Mouse (Mus musculus) layer of hippocampus, adult 9-10 months (tissue): ENCODE results near the gene Ppp1r13b.
"Not testable (repeated sequence)": the region's sequence is repeated elsewhere in the genome, so short reads cannot be mapped to it uniquely, and the experiment has no call there.

Experiments used
- DNase-seq: peaks from one replicate; pipeline ENCODE4 v3.0.0; 2022; ENCODE audit warnings: low spot score

Ppp1r13b gene

GRCm38 (mm10) chr12:111907970-111908681 lies at the start of gene Ppp1r13b:
Ppp1r13b (minus strand) TSS chr12:111908110.
- DNase-seq = peak; percentile 55

- DNase-seq = no peak
Measured at GRCm38 (mm10) chr12:111956173-111956572, 48.3 kb upstream of the Ppp1r13b start.

GRCm38 (mm10) chr12:111951701-111952100 lies 43.8 kb upstream of the Ppp1r13b start:
- DNase-seq = no peak

- DNase-seq = no peak
Measured at GRCm38 (mm10) chr12:111950486-111950885, 42.6 kb upstream of the Ppp1r13b start.

GRCm38 (mm10) chr12:111946716-111947115 lies 38.8 kb upstream of the Ppp1r13b start:
- DNase-seq = peak; percentile 50

- DNase-seq = not testable (repeated sequence)
Measured at GRCm38 (mm10) chr12:111945765-111946655, 38.1 kb upstream of the Ppp1r13b start.

GRCm38 (mm10) chr12:111945115-111945514 lies 37.2 kb upstream of the Ppp1r13b start:
- no peak for DNase-seq

GRCm38 (mm10) chr12:111944065-111944987 lies 36.4 kb upstream of the Ppp1r13b start:
- not testable (repeated sequence) for DNase-seq

GRCm38 (mm10) chr12:111943421-111944064 lies 35.6 kb upstream of the Ppp1r13b start:
- no peak for DNase-seq

GRCm38 (mm10) chr12:111938623-111939177 lies 30.8 kb upstream of the Ppp1r13b start:
- no peak for DNase-seq

GRCm38 (mm10) chr12:111936706-111937550 lies 29.0 kb upstream of the Ppp1r13b start:
- no peak for DNase-seq

- no peak for DNase-seq
Measured at GRCm38 (mm10) chr12:111933971-111934370, 26.1 kb upstream of the Ppp1r13b start.

GRCm38 (mm10) chr12:111933032-111933704 lies 25.3 kb upstream of the Ppp1r13b start:
- DNase-seq = no peak

GRCm38 (mm10) chr12:111932513-111932912 lies 24.6 kb upstream of the Ppp1r13b start:
- DNase-seq = no peak

- no peak for DNase-seq
Measured at GRCm38 (mm10) chr12:111931411-111932025, 23.6 kb upstream of the Ppp1r13b start.

GRCm38 (mm10) chr12:111928411-111928966 lies 20.6 kb upstream of the Ppp1r13b start:
- DNase-seq = no peak

- DNase-seq = no peak
Measured at GRCm38 (mm10) chr12:111927338-111927737, 19.4 kb upstream of the Ppp1r13b start.

- no peak for DNase-seq
Measured at GRCm38 (mm10) chr12:111923117-111923516, 15.2 kb upstream of the Ppp1r13b start.

GRCm38 (mm10) chr12:111920046-111920445 lies 12.1 kb upstream of the Ppp1r13b start:
- DNase-seq = peak; percentile 57
